Mouse (Mus musculus) heart, embryonic 15.5 days (tissue): Measurements from ENCODE around the gene Wdsub1. TPM values are rescaled to one million over a fixed set of nuclear protein-coding genes. Genes with fewer than 3 reads are reported as not detected.
"Not testable (repeated sequence)": the region's sequence is repeated elsewhere in the genome, so short reads cannot be mapped to it uniquely, and the experiment has no call there.

ENCODE experiments used
- ATAC-seq: fragments of 200-750 bp; cut with Nextera tagmentation; replicated peaks from 2 replicates; pipeline ENCODE4 v1.8.0; 2017; ENCODE audit warnings: low read depth, moderate TSS enrichment; ENCODE audit not compliant: insufficient number of reproducible peaks, insufficient read depth, low FRiP score
- H3K27ac ChIP-seq: fragments of 300-500 bp; sonication (generic); 2 replicates; pipeline ENCODE4 v1.5.1; 2015; ENCODE audit warnings: mild to moderate bottlenecking, inconsistent platforms
- H3K27me3 ChIP-seq: fragments of 300-500 bp; sonication (generic); 2 replicates; pipeline ENCODE4 v1.6.1; 2015; ENCODE audit warnings: inconsistent platforms
- H3K36me3 ChIP-seq: fragments of 300-500 bp; sonication (generic); 2 replicates; pipeline ENCODE4 v1.6.1; 2015; ENCODE audit warnings: mild to moderate bottlenecking, inconsistent platforms
- H3K4me1 ChIP-seq: fragments of 300-500 bp; sonication (generic); replicated peaks from 2 replicates; pipeline ENCODE4 v1.6.1; 2015; ENCODE audit warnings: inconsistent platforms
- H3K4me2 ChIP-seq: fragments of 300-500 bp; sonication (generic); 2 replicates; pipeline ENCODE4 v1.6.1; 2015; ENCODE audit warnings: inconsistent platforms, mild to moderate bottlenecking, moderate library complexity
- H3K4me3 ChIP-seq: fragments of 300-500 bp; sonication (generic); 2 replicates; pipeline ENCODE4 v1.5.1; 2015; ENCODE audit warnings: mild to moderate bottlenecking, inconsistent platforms
- H3K9ac ChIP-seq: fragments of 300-500 bp; sonication (generic); 2 replicates; pipeline ENCODE4 v1.6.1; 2015; ENCODE audit warnings: mild to moderate bottlenecking, inconsistent platforms
- H3K9me3 ChIP-seq: fragments of 300-500 bp; sonication (generic); replicated peaks from 2 replicates; pipeline ENCODE4 v1.6.1; 2016; ENCODE audit warnings: inconsistent platforms
- WGBS: fragments of 180-500 bp; shearing (Covaris S2); methylation state at CpG from one replicate; pipeline ENCODE4 v1.1.7; 2015; ENCODE audit warnings: mixed read lengths; 5-methylcytosine and 5-hydroxymethylcytosine counted together
- polyA plus RNA-seq: library from polyadenylated mRNA; unstranded; fragments of >200 nt; fragmentation: Nextera tagmentation; extraction: Ambion mirVana; gene quantifications from 2 replicates; pipeline ENCODE4 v1.2.1, GENCODE M21; 2015

Gene Wdsub1
- polyA plus RNA-seq, 1 experiment from 2014 or later: 46.2 TPM

DNA sequence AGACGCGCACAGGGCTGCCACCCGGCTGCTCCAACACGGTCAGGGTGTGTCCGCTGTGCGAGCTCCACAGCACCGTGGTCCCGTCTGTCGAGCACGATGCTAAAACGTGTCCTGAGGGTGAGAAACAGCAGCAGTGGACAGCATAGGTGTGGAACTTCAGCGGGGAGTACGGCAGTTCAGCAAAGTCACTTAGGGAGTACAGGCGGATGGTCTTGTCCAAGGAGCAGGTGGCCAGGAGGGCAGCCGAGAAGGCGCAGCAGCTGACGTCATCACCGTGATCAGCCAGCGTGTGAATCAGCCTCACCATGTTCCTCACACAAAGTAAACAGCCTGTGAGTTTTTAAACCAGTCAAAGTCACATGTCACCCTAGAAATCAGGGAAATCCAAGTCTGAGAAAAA lies 4.2 kb downstream of the Wdsub1 start:
- peaks cover 17% of the 10 kb centered on the region; the same call in 1 of the 2 replicates for H3K36me3 ChIP-seq

DNA sequence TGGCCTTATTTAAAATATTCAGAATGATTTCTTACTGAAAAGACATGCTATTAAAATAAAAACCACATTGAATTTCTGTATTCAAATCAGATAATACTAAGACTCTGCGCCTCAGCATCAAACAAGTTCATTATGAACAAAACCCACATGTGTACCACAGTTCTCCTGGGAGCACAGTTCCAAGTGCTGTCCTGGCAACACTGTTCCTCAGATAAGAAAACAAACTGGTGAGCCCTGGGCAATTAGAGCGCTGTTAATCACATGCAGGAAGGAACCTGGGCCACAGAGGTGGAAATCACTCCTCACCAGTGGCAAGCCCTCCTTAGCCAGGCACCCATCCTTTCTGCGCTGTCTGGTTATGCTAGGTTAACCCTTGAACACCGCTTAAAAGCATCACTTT lies 5.1 kb downstream of the Wdsub1 start:
- H3K4me2 ChIP-seq: no peak overlapping the region
- H3K9ac ChIP-seq: no peak overlapping the region
- no peaks in the 10 kb centered on the region for H3K27me3 ChIP-seq
- no peak overlapping the region for H3K27ac ChIP-seq
- 75% methylated on average over 4 of the region's 4 CpGs for WGBS
- H3K4me1 ChIP-seq: peaks cover 5% of the 10 kb centered on the region
- peaks cover 26% of the 10 kb centered on the region for H3K36me3 ChIP-seq
- H3K4me3 ChIP-seq: no peak overlapping the region
- ATAC-seq: no peak
- no peaks in the 10 kb centered on the region for H3K9me3 ChIP-seq

More for the DNA sequence above, 4.2 kb downstream of the Wdsub1 start:
- Histone ChIP-seq H3K9me3 (no peaks in the 10 kb centered on the region), H3K4me1 (peaks cover 11% of the 10 kb centered on the region), H3K27me3 (no peaks in the 10 kb centered on the region), H3K27ac (no peak overlapping the region), H3K9ac (no peak overlapping the region), H3K4me2 (no peak overlapping the region), H3K4me3 (no peak overlapping the region)
- no peak for ATAC-seq
- WGBS: 64% methylated on average over 19 of the region's 19 CpGs

DNA sequence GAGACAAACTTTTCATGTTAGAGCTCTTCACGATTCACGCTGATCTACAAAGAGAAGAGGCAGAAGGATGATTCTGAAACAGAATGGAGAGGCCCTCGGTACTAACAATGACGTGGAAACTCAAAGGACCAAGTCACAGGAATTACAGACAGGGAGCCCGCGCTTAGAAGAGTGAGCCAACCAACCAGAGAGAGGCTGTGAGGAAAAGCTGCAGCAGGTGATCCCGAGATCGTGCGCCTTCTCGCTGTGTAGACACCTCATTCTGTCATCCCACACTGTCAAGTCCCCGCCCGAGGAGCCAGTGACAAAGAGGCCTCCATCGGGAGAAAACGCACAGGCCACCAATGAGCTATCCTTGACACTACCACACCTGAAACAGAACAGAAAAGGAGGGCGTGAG lies 5.9 kb downstream of the Wdsub1 start:
- Histone ChIP-seq H3K9ac (no peak overlapping the region), H3K27me3 (no peaks in the 10 kb centered on the region), H3K4me2 (no peak overlapping the region), H3K4me3 (no peak overlapping the region), H3K27ac (no peak overlapping the region), H3K36me3 (peaks cover 33% of the 10 kb centered on the region), H3K4me1 (peaks cover 2% of the 10 kb centered on the region), H3K9me3 (no peaks in the 10 kb centered on the region)
- no peak for ATAC-seq
- WGBS: 88% methylated on average over 15 of the region's 15 CpGs

DNA sequence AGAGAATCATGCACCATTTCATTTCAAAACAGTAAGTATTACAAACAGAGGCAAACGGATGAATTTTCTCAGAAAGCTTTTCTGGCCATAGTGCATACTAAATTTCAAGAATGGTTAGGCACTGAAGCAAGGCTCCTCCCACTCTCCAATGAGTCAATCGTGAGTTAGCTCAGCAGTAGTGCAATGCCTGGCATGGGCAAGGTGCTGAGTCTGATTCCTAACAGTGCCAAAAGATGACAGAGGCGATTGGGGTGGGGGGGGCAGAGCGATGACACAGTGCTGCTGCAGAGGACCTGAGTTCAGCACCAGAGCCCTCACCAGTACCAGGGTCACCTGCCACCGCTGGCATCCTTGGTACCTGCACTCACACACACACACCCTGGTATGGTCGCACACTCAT lies 11.9 kb downstream of the Wdsub1 start:
- H3K36me3 ChIP-seq: peaks cover 26% of the 10 kb centered on the region
- H3K4me3 ChIP-seq: no peak overlapping the region
- no peaks in the 10 kb centered on the region for H3K4me1 ChIP-seq
- no peak overlapping the region for H3K27ac ChIP-seq
- H3K27me3 ChIP-seq: no peaks in the 10 kb centered on the region
- no peaks in the 10 kb centered on the region for H3K9me3 ChIP-seq
- H3K9ac ChIP-seq: no peak overlapping the region
- no peak overlapping the region for H3K4me2 ChIP-seq
- 80% methylated on average over 6 of the region's 6 CpGs for WGBS
- no peak for ATAC-seq

DNA sequence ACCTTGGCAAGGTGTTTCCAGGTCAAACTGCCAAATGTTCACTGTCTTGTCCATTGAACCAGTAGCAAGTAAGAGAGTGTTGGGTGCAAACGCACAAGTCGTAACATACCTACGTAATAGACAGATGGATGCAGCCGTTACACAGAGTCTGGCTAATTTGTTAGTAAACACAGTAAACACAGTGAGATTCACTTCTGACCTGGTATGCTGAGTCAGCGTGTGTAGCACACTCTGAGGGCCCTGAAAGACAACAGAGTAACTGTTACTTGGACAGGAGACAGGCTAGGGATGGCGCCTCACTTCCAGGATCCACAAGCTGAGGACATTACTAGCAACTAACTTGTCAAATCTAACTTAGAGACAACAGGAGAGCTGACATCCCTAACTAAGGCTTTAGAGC lies 19.8 kb downstream of the Wdsub1 start:
- Histone ChIP-seq H3K4me3 (no peak overlapping the region), H3K4me2 (no peak overlapping the region), H3K36me3 (peaks cover 29% of the 10 kb centered on the region; the same call in 1 of the 2 replicates), H3K9ac (no peak overlapping the region), H3K27ac (no peak overlapping the region), H3K27me3 (no peaks in the 10 kb centered on the region), H3K4me1 (no peaks in the 10 kb centered on the region), H3K9me3 (no peaks in the 10 kb centered on the region)
- no peak for ATAC-seq
- WGBS: 91% methylated on average over 6 of the region's 6 CpGs

DNA sequence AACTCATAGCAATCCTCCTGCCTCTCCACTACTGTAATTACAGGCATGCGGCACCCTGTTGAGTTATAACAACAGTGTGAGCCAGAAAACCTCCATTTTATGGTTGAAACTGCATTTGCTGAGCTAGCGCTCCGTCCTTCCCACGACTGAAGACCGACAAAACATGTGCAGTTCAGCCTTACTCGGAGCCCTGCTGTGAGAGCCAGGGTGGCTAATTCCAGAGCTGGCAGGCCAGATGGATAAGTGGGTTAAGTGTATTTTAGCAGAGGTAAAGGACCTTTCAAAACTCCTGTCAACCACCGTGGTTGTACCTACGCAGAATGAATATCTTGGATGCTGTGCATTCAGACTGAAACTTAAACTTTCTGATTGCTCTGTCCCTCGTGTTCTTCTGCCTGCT lies 28.0 kb downstream of the Wdsub1 start:
- no peak overlapping the region for H3K9ac ChIP-seq
- no peak for ATAC-seq
- H3K4me1 ChIP-seq: no peaks in the 10 kb centered on the region
- no peaks in the 10 kb centered on the region for H3K27me3 ChIP-seq
- no peak overlapping the region for H3K27ac ChIP-seq
- H3K4me2 ChIP-seq: no peak overlapping the region
- no peak overlapping the region for H3K4me3 ChIP-seq
- peaks cover 28% of the 10 kb centered on the region; the same call in 1 of the 2 replicates for H3K36me3 ChIP-seq
- H3K9me3 ChIP-seq: no peaks in the 10 kb centered on the region
- 83% methylated on average over 9 of the region's 9 CpGs for WGBS

DNA sequence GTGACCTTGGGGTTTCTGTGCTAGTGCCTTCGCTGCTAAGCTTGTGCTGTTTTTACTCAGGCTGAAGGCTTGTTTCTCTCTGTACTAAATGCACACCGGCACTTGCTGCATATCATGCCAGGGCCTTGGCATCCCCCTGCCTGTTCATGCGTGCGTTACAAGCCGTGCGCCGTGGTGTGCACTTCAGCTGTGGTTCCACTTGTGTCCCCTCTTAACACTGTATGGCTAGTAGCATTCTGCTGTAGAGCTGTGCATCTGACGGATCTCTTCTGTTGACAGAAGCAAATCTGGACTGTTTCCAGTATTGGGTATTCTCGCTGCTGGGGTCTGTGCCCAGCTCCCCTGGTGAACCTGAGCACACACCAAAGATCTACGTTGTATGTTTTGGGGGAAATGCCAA lies 28.8 kb downstream of the Wdsub1 start:
- Histone ChIP-seq H3K4me3 (no peak overlapping the region), H3K9me3 (no peaks in the 10 kb centered on the region), H3K27me3 (no peaks in the 10 kb centered on the region), H3K4me2 (no peak overlapping the region), H3K36me3 (peaks cover 22% of the 10 kb centered on the region; the same call in 1 of the 2 replicates), H3K4me1 (no peaks in the 10 kb centered on the region), H3K27ac (no peak overlapping the region), H3K9ac (no peak overlapping the region)
- ATAC-seq: no peak
- WGBS: 82% methylated on average over 10 of the region's 10 CpGs

DNA sequence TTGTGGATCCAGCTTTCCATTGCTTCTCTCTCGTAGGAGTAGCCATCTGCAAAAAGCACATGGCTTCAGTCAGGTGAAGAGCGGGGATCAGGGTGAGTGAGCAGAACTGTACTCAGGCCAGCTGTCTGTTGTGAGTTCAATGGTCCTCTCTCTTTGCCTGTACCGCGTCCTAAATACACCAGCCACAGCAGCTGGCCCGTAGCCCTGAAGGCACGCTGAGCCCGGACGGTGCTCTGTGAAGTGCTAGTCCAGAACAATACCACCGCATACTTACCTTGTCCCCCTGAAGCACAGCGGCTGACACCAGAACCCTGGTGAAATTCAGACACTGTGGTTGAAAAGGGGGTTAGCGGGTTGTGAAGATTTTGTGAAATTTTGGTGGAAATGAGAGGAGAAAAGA lies 29.5 kb downstream of the Wdsub1 start:
- Histone ChIP-seq H3K4me1 (no peaks in the 10 kb centered on the region), H3K27ac (no peak overlapping the region), H3K4me2 (no peak overlapping the region), H3K27me3 (no peaks in the 10 kb centered on the region), H3K36me3 (peaks cover 17% of the 10 kb centered on the region; the same call in 1 of the 2 replicates), H3K4me3 (no peak overlapping the region), H3K9ac (no peak overlapping the region), H3K9me3 (no peaks in the 10 kb centered on the region)
- 90% methylated on average over 11 of the region's 11 CpGs for WGBS
- no peak for ATAC-seq

DNA sequence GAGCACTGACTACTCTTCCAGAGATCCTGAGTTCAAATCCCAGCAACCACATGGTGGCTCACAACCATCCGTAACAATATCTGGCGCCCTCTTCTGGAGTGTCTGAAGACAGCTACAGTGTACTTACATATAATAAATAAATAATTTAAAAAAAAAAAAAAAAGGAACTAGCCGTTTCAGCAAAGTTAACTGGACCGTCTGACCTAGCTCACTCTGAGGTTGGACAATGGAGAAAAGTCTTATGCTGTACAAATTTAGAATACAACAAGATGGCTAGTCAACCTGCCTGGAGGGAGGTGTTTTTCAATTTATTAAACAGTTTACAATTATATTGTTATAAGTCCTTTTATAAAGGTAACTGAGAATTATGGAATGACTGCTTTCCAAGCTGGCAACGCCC lies 30.5 kb downstream of the Wdsub1 start:
- WGBS: 79% methylated on average over 5 of the region's 5 CpGs

DNA sequence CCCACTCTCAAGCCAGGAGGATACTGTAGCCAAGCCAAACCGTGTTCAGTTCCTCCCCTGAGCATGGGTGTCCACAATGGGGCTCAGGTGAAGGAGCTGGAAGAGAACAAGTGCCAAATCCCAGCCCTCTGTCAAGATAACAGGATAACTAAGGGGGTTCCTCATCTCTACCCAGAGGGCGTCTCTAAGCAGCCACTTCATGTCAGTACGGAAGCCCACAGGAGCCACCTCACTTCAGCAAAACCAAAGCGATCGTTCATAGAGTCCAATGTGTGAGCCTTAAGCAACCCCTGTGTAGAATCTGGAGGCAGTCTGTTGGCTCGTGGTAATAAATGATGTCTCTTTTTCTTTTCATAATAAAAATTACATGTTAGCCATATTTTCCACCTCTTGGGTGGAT lies 38.5 kb downstream of the Wdsub1 start:
- ATAC-seq: no peak
- no peaks in the 10 kb centered on the region for H3K27me3 ChIP-seq
- H3K27ac ChIP-seq: no peak overlapping the region
- no peak overlapping the region for H3K4me2 ChIP-seq
- H3K9me3 ChIP-seq: no peaks in the 10 kb centered on the region
- H3K4me3 ChIP-seq: no peak overlapping the region
- no peak overlapping the region for H3K9ac ChIP-seq
- WGBS: 83% methylated on average over 6 of the region's 6 CpGs
- peaks cover 25% of the 10 kb centered on the region for H3K4me1 ChIP-seq
- peaks cover 35% of the 10 kb centered on the region for H3K36me3 ChIP-seq

More for the DNA sequence above, 30.5 kb downstream of the Wdsub1 start:
- H3K4me1 ChIP-seq, H3K36me3 ChIP-seq, H3K9me3 ChIP-seq, ATAC-seq, H3K9ac ChIP-seq, H3K27ac ChIP-seq, H3K4me2 ChIP-seq, H3K27me3 ChIP-seq, H3K4me3 ChIP-seq: not testable (repeated sequence)

DNA sequence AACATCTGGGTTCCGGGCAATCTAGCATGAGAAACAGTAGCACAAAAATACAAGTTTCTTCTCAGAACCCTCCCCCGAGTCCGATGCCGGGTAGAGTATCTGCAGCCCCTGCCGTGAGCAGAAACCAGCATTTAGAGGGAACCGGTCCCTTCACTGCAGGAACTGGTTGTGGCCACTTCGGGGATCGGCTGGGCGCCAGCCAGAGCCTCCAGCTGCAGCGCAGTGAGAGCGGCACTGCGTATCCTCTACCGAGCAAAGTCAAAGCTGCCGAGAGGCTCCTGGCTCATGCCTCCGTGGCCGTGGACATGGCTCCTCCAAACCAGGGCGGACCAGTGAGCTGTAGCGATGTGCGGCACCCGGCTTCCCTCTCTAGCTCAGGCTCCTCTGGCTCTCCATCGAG lies 39.2 kb downstream of the Wdsub1 start:
- Histone ChIP-seq H3K4me3 (no peak overlapping the region), H3K36me3 (peaks cover 42% of the 10 kb centered on the region), H3K9ac (no peak overlapping the region), H3K27me3 (no peaks in the 10 kb centered on the region), H3K9me3 (no peaks in the 10 kb centered on the region), H3K4me2 (no peak overlapping the region), H3K4me1 (peaks cover 25% of the 10 kb centered on the region), H3K27ac (no peak overlapping the region)
- no peak for ATAC-seq
- 87% methylated on average over 21 of the region's 21 CpGs for WGBS

DNA sequence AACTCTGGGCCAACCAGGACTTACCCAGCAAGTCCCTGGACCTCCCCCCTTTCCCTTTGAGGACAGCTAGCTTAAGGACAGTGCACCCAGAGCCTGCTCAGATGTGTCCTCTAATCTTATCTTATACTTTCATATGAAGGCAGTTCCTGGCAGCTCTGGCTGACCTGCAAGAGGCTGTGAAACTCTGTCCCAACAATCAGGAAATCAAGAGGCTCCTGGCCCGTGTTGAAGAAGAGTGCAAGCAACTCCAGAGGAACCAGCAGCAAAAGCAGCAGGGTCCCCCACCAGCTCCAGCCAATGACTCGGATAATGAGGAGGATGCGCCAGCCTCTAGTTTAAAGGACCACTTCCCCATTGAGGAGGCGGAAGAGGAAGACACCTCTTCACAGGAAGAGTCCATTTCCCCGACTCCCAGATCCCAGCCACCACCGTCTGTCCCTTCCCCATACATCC lies 39.8 kb downstream of the Wdsub1 start:
- H3K36me3 ChIP-seq: peaks cover 47% of the 10 kb centered on the region
- ATAC-seq: no peak
- peaks cover 25% of the 10 kb centered on the region for H3K4me1 ChIP-seq
- WGBS: 66% methylated on average over 6 of the region's 6 CpGs
- no peaks in the 10 kb centered on the region for H3K9me3 ChIP-seq
- H3K27me3 ChIP-seq: no peaks in the 10 kb centered on the region
- no peak overlapping the region for H3K4me3 ChIP-seq
- no peak overlapping the region for H3K9ac ChIP-seq
- peak overlapping the region; percentile 26 for H3K27ac ChIP-seq
- H3K4me2 ChIP-seq: no peak overlapping the region
